Mouse (Mus musculus): ENCODE measurements around the gene Il2ra. TPM values are rescaled to one million over a fixed set of nuclear protein-coding genes. Genes with fewer than 3 reads are reported as not detected.

Il2ra gene
- polyA plus RNA-seq, 1 experiment from 2014 or later, result not detected

DNA sequence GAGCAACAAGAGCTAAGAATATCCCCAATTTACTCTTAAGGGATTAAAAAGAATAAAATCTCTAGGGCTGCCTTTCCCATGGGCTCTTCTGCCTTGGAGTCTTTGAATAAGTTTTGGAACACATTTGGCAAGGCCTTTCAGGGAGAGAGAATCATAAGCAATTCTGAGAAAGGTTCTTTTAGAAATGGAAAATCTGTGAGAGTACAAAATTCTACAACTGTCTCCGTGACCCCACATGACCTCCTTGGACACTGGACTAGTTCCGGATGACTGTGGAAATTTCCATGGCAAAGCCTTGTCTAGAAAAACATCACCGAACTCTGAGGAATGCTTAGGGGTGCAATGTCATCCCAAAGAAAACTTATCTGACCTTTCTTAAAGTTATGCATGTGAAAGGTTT is 22.7 kb downstream of the Il2ra start:
- no peak overlapping the region for H3K4me3 ChIP-seq (replicated peaks; ENCODE audit: low read depth, low read length)
- 78% methylated on average over 3 of the region's 3 CpGs for WGBS
- no peaks in the 10 kb centered on the region for H3K27me3 ChIP-seq (ENCODE audit: insufficient read depth, low read length)
- no peak overlapping the region for H3K27ac ChIP-seq
- H3K4me1 ChIP-seq (replicated peaks; ENCODE audit: insufficient read depth, low read length), result no peaks in the 10 kb centered on the region
- H3K9ac ChIP-seq (ENCODE audit: low read depth, low read length), result no peak overlapping the region
- no peak overlapping the region for H3K4me2 ChIP-seq (ENCODE audit: low read length)
- no peaks in the 10 kb centered on the region for H3K36me3 ChIP-seq (ENCODE audit: insufficient read depth, low read length)
- DNase-seq (ENCODE audit: low spot score) (no peak), ATAC-seq (replicated peaks; ENCODE audit: low FRiP score, low read depth) (no peak)
- H3K9me3 ChIP-seq (replicated peaks; ENCODE audit: low read length), result no peaks in the 10 kb centered on the region
- TF ChIP-seq CTCF (IDR thresholded peaks at IDR 0.05; ENCODE audit: low read depth), result no peak

DNA sequence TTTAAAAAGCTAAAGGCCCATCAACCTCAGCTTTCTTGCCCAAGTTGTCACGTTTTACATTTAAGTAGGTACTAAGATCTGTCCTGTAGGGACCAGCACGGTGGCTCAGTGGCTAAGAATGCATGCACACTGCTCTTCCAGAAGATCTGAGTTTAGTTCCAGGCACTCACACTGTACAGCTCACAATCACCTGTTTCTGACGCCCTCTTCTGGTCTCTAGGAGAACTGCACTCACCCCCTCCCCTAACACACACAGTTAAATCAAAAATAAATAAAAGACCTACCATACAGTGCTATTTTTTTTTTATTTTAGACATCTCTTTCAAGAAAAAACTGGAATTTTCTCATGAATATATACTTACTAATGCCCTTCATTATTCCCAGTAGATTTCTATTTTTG is 29.5 kb downstream of the Il2ra start:
- Histone ChIP-seq H3K36me3 (ENCODE audit: insufficient read depth, low read length) (no peaks in the 10 kb centered on the region), H3K4me3 (replicated peaks; ENCODE audit: low read depth, low read length) (no peak overlapping the region), H3K9me3 (replicated peaks; ENCODE audit: low read length) (no peaks in the 10 kb centered on the region), H3K4me2 (ENCODE audit: low read length) (no peak overlapping the region), H3K9ac (ENCODE audit: low read depth, low read length) (no peak overlapping the region), H3K27ac (no peak overlapping the region), H3K4me1 (replicated peaks; ENCODE audit: insufficient read depth, low read length) (no peaks in the 10 kb centered on the region), H3K27me3 (ENCODE audit: insufficient read depth, low read length) (no peaks in the 10 kb centered on the region)
- peak; percentile 31; the same call in 1 of the 2 replicates for TF ChIP-seq CTCF (IDR thresholded peaks at IDR 0.05; ENCODE audit: low read depth)
- 27% methylated on average over 3 of the region's 3 CpGs for WGBS
- DNase-seq (ENCODE audit: low spot score) (no peak), ATAC-seq (replicated peaks; ENCODE audit: low FRiP score, low read depth) (no peak)

DNA sequence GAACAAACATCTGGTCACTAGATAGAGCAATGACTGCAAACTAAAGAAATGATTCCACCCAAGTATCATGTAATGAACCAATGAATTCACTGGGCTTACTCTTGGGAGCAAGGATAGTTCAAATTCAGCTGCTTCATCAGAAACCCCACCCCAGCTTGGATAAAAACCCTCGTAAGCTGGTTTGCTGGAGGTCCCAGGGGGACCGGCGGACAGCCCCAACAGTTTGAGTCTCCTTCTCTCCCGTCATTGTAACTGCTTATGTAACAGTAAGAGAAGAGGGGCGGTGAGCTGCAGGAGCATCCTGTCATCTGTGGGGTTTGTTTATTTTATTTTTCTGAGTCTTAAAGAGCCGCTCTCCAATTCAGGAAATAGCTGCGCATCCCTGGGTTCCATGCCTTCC is 37.0 kb downstream of the Il2ra start:
- H3K4me2 ChIP-seq (ENCODE audit: low read length), result no peak overlapping the region
- WGBS, result 68% methylated on average over 7 of the region's 7 CpGs
- DNase-seq (ENCODE audit: low spot score), result no peak
- no peak for ATAC-seq (replicated peaks; ENCODE audit: low FRiP score, low read depth)
- H3K4me3 ChIP-seq (replicated peaks; ENCODE audit: low read depth, low read length), result no peak overlapping the region
- no peaks in the 10 kb centered on the region for H3K9me3 ChIP-seq (replicated peaks; ENCODE audit: low read length)
- no peak overlapping the region for H3K9ac ChIP-seq (ENCODE audit: low read depth, low read length)
- no peaks in the 10 kb centered on the region for H3K36me3 ChIP-seq (ENCODE audit: insufficient read depth, low read length)
- no peak overlapping the region for H3K27ac ChIP-seq
- TF ChIP-seq CTCF (IDR thresholded peaks at IDR 0.05; ENCODE audit: low read depth), result no peak
- H3K27me3 ChIP-seq (ENCODE audit: insufficient read depth, low read length), result no peaks in the 10 kb centered on the region
- H3K4me1 ChIP-seq (replicated peaks; ENCODE audit: insufficient read depth, low read length), result no peaks in the 10 kb centered on the region

GRCm38 (mm10) chr2:11682712-11683111 is 40.1 kb downstream of the Il2ra start:
- 69% methylated on average over 4 of the region's 4 CpGs for WGBS
- no peak for TF ChIP-seq CTCF (IDR thresholded peaks at IDR 0.05; ENCODE audit: low read depth)
- H3K36me3 ChIP-seq (ENCODE audit: insufficient read depth, low read length), result no peaks in the 10 kb centered on the region
- H3K27me3 ChIP-seq (ENCODE audit: insufficient read depth, low read length), result no peaks in the 10 kb centered on the region
- no peaks in the 10 kb centered on the region for H3K4me1 ChIP-seq (replicated peaks; ENCODE audit: insufficient read depth, low read length)
- no peak for DNase-seq (ENCODE audit: low spot score)
- no peak overlapping the region for H3K9ac ChIP-seq (ENCODE audit: low read depth, low read length)
- no peak overlapping the region for H3K4me3 ChIP-seq (replicated peaks; ENCODE audit: low read depth, low read length)
- H3K9me3 ChIP-seq (replicated peaks; ENCODE audit: low read length), result no peaks in the 10 kb centered on the region
- H3K4me2 ChIP-seq (ENCODE audit: low read length), result no peak overlapping the region
- ATAC-seq (replicated peaks; ENCODE audit: low FRiP score, low read depth), result no peak
- H3K27ac ChIP-seq, result no peak overlapping the region

DNA sequence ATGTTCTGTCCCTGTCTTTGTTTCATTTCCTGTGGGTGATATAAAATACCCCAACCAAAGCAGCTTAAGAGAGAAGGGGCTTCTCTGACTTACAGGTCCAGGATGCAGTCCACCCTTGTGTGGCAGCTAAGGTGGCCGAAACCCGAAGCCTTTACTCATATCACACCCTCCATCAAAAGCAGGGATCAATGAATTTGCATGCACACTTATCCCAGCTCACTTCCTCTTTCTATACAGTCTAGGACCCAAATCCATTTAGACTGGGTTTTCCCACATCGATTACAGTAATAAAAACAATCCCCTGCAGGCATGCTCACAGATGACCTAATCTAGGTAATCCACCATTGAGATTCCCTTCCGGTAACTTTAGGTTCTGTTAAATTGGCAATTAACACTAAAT is 43.9 kb downstream of the Il2ra start:
- Histone ChIP-seq H3K27ac (no peak overlapping the region), H3K4me1 (replicated peaks; ENCODE audit: insufficient read depth, low read length) (no peaks in the 10 kb centered on the region), H3K4me2 (ENCODE audit: low read length) (no peak overlapping the region), H3K27me3 (ENCODE audit: insufficient read depth, low read length) (no peaks in the 10 kb centered on the region), H3K9ac (ENCODE audit: low read depth, low read length) (no peak overlapping the region), H3K36me3 (ENCODE audit: insufficient read depth, low read length) (no peaks in the 10 kb centered on the region), H3K4me3 (replicated peaks; ENCODE audit: low read depth, low read length) (no peak overlapping the region), H3K9me3 (replicated peaks; ENCODE audit: low read length) (no peaks in the 10 kb centered on the region)
- TF ChIP-seq CTCF (IDR thresholded peaks at IDR 0.05; ENCODE audit: low read depth), result no peak
- ATAC-seq (replicated peaks; ENCODE audit: low FRiP score, low read depth) (no peak), DNase-seq (ENCODE audit: low spot score) (no peak)
- 71% methylated on average over 4 of the region's 4 CpGs for WGBS

- no peak overlapping the region for H3K4me2 ChIP-seq (ENCODE audit: low read length)
- H3K9me3 ChIP-seq (replicated peaks; ENCODE audit: low read length), result no peaks in the 10 kb centered on the region
- no peak overlapping the region for H3K27ac ChIP-seq
- no peaks in the 10 kb centered on the region for H3K27me3 ChIP-seq (ENCODE audit: insufficient read depth, low read length)
- no peak overlapping the region for H3K9ac ChIP-seq (ENCODE audit: low read depth, low read length)
- no peaks in the 10 kb centered on the region for H3K36me3 ChIP-seq (ENCODE audit: insufficient read depth, low read length)
- peak; percentile 68 for TF ChIP-seq CTCF (IDR thresholded peaks at IDR 0.05; ENCODE audit: low read depth)
- H3K4me3 ChIP-seq (replicated peaks; ENCODE audit: low read depth, low read length), result no peak overlapping the region
- 30% methylated on average over 3 of the region's 3 CpGs for WGBS
- no peak for ATAC-seq (replicated peaks; ENCODE audit: low FRiP score, low read depth)
- H3K4me1 ChIP-seq (replicated peaks; ENCODE audit: insufficient read depth, low read length), result no peaks in the 10 kb centered on the region
- peak; percentile 71 for DNase-seq (ENCODE audit: low spot score)
Measured at GRCm38 (mm10) chr2:11687436-11687835, 44.8 kb downstream of the Il2ra start.

DNA sequence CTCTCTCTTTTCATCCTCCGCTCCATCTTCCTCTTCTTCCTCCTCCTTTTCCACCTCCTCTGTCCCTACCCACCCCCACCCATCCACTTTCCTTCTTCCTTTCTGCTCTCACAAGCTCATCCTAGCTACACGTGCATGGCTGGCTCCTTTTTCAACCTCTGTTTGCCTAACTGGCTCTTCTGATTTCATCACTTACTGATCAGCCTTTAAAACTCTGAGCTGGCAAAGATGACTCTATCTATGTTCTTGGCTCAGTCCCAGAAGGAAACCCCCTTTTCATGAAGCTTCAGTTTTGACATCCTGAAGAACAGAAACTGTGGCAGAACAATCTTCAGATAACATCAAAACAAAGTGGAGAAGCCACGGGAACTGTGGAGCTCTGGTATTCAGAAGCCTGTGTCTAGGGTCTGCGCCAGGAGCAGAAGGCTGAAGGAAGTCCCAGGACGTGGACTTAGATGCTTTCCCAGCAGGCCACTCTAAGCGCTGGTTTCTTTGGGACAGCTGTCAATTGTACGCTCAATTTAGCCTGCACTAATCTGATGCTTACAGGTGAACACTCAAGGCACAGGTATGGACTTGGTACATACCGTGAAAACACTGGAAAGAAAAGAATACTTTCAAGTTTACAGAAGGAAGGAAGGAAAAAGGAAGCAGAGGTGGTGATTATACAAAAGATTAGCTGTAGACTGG is 47.7 kb downstream of the Il2ra start:
- Histone ChIP-seq H3K27ac (no peak overlapping the region), H3K9me3 (replicated peaks; ENCODE audit: low read length) (no peaks in the 10 kb centered on the region), H3K9ac (ENCODE audit: low read depth, low read length) (no peak overlapping the region), H3K36me3 (ENCODE audit: insufficient read depth, low read length) (no peaks in the 10 kb centered on the region), H3K4me1 (replicated peaks; ENCODE audit: insufficient read depth, low read length) (no peaks in the 10 kb centered on the region), H3K4me2 (ENCODE audit: low read length) (no peak overlapping the region), H3K27me3 (ENCODE audit: insufficient read depth, low read length) (no peaks in the 10 kb centered on the region), H3K4me3 (replicated peaks; ENCODE audit: low read depth, low read length) (no peak overlapping the region)
- no peak for DNase-seq (ENCODE audit: low spot score)
- 64% methylated on average over 8 of the region's 8 CpGs for WGBS
- ATAC-seq (replicated peaks; ENCODE audit: low FRiP score, low read depth), result no peak
- TF ChIP-seq CTCF (IDR thresholded peaks at IDR 0.05; ENCODE audit: low read depth), result no peak
